Mouse (Mus musculus): ENCODE results near the gene Pitpnc1. TPM values are rescaled to one million over a fixed set of nuclear protein-coding genes. Genes with fewer than 3 reads are reported as not detected.

Gene Pitpnc1
- total and polyA plus RNA-seq, 2 experiments from 2014 or later, result 27.9 to 29.2 TPM

DNA sequence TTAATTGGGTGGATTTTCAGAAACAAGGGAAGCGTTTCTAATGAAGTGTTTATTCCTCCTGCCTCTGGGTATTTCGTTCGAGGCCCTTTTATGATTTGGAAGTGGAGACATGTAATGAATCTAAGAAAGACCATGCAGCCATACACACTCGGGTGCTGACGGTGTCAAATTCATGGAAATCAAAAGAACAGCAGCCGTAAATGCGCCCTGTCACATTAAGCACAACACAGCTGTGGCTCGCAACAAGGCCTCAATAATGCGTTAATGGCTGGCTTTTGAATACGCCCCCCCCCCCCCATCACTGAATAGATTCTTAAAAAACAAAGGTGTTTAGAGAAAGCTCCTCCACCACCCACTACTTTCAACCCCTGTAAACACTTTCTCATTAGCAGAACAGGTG lies 240.4 kb downstream of the Pitpnc1 start:
- peaks cover 22% of the 10 kb centered on the region for H3K36me3 ChIP-seq (replicated peaks; ENCODE audit: control insufficient read depth, insufficient read depth, low read length)
- H3K4me3 ChIP-seq (ENCODE audit: low read depth, low read length), result no peak overlapping the region
- DNase-seq (ENCODE audit: low spot score), result no peak
- H3K27me3 ChIP-seq (ENCODE audit: control insufficient read depth, insufficient read depth, low read length), result no peaks in the 10 kb centered on the region
- H3K4me1 ChIP-seq (ENCODE audit: control insufficient read depth, insufficient read depth), result no peaks in the 10 kb centered on the region
- H3K9me3 ChIP-seq (replicated peaks; ENCODE audit: control insufficient read depth, low read length), result no peaks in the 10 kb centered on the region
- 83% methylated on average over 10 of the region's 10 CpGs for WGBS
- ATAC-seq (ENCODE audit: insufficient read depth, low read depth), result no peak
- H3K4me2 ChIP-seq (ENCODE audit: low read depth, low read length), result no peak overlapping the region
- H3K27ac ChIP-seq (ENCODE audit: low read depth), result no peak overlapping the region
- H3K9ac ChIP-seq (replicated peaks; ENCODE audit: low read depth, low read length), result no peak overlapping the region
- TF ChIP-seq CTCF (IDR thresholded peaks at IDR 0.05; ENCODE audit: low read depth), result no peak
- no peak for TF ChIP-seq EP300 (IDR thresholded peaks at IDR 0.05; ENCODE audit: low read depth)

GRCm38 (mm10) chr11:107226431-107226830 lies 244.1 kb downstream of the Pitpnc1 start:
- H3K27ac ChIP-seq (ENCODE audit: low read depth), result peak overlapping the region; percentile 88
- no peak for ATAC-seq (ENCODE audit: insufficient read depth, low read depth)
- H3K4me3 ChIP-seq (ENCODE audit: low read depth, low read length), result no peak overlapping the region
- peaks cover 2% of the 10 kb centered on the region for H3K36me3 ChIP-seq (replicated peaks; ENCODE audit: control insufficient read depth, insufficient read depth, low read length)
- no peak overlapping the region for H3K9ac ChIP-seq (replicated peaks; ENCODE audit: low read depth, low read length)
- no peak for DNase-seq (ENCODE audit: low spot score)
- H3K4me1 ChIP-seq (ENCODE audit: control insufficient read depth, insufficient read depth), result peaks cover 20% of the 10 kb centered on the region
- no peak overlapping the region for H3K4me2 ChIP-seq (ENCODE audit: low read depth, low read length)
- H3K27me3 ChIP-seq (ENCODE audit: control insufficient read depth, insufficient read depth, low read length), result no peaks in the 10 kb centered on the region
- 92% methylated on average over 1 of the region's 1 CpGs for WGBS
- H3K9me3 ChIP-seq (replicated peaks; ENCODE audit: control insufficient read depth, low read length), result no peaks in the 10 kb centered on the region
- TF ChIP-seq CTCF (IDR thresholded peaks at IDR 0.05; ENCODE audit: low read depth) (no peak), EP300 (IDR thresholded peaks at IDR 0.05; ENCODE audit: low read depth) (no peak)

DNA sequence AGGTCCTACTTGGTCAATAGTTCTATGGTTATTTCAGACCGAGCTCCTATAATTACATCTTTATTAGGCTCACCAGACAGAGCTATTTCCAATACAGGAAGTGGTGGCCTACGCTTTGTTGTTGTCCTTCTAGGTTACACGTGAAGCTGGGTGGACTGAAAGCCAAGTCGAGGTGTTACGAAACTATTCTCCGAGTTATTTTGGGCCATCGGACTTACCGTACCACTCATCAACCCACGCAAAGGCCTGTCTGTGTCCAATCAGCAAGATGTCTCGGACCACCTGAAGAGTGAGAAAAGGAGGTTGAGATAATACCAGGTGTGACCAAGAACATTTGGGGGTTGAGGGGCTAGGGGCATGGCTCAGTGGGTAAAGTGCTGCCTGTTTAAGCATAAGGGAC lies 244.5 kb downstream of the Pitpnc1 start:
- WGBS, result 42% methylated on average over 10 of the region's 10 CpGs
- peak; percentile 45; the same call in 1 of the 2 replicates for ATAC-seq (ENCODE audit: insufficient read depth, low read depth)

DNA sequence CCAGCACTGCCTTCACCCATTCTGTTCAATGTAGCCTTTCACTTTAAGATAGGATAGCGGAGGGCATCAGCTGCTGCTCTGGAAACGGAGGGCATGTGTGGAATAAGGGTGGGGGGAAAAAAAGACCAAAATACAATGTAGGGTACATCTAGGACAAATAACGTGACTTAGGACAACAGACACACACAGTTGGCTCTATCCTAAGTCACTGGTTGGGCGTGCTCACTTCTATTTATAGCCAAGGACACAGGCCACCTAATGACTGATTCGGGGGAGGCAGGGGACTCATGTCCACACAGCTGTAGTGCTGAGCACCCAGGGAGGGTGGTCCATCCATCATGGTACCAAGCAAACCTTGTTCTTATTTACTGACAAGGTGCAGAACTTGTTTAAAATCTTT lies 245.2 kb downstream of the Pitpnc1 start:
- Histone ChIP-seq H3K4me1 (ENCODE audit: control insufficient read depth, insufficient read depth) (peaks cover 20% of the 10 kb centered on the region), H3K4me2 (ENCODE audit: low read depth, low read length) (no peak overlapping the region), H3K9me3 (replicated peaks; ENCODE audit: control insufficient read depth, low read length) (no peaks in the 10 kb centered on the region), H3K4me3 (ENCODE audit: low read depth, low read length) (no peak overlapping the region), H3K36me3 (replicated peaks; ENCODE audit: control insufficient read depth, insufficient read depth, low read length) (no peaks in the 10 kb centered on the region; the same call in none of the 2 replicates), H3K27me3 (ENCODE audit: control insufficient read depth, insufficient read depth, low read length) (no peaks in the 10 kb centered on the region), H3K9ac (replicated peaks; ENCODE audit: low read depth, low read length) (no peak overlapping the region), H3K27ac (ENCODE audit: low read depth) (peak overlapping the region; percentile 88)
- DNase-seq (ENCODE audit: low spot score) (peak; percentile 86), ATAC-seq (ENCODE audit: insufficient read depth, low read depth) (peak; percentile 92)
- WGBS, result 33% methylated on average over 5 of the region's 5 CpGs
- TF ChIP-seq CTCF (IDR thresholded peaks at IDR 0.05; ENCODE audit: low read depth) (no peak), EP300 (IDR thresholded peaks at IDR 0.05; ENCODE audit: low read depth) (peak; percentile 63; the same call in 1 of the 2 replicates)

More for the DNA sequence above, 244.5 kb downstream of the Pitpnc1 start:
- Histone ChIP-seq H3K27ac (ENCODE audit: low read depth) (peak overlapping the region; percentile 88), H3K9me3 (replicated peaks; ENCODE audit: control insufficient read depth, low read length) (no peaks in the 10 kb centered on the region), H3K27me3 (ENCODE audit: control insufficient read depth, insufficient read depth, low read length) (no peaks in the 10 kb centered on the region), H3K9ac (replicated peaks; ENCODE audit: low read depth, low read length) (no peak overlapping the region), H3K4me3 (ENCODE audit: low read depth, low read length) (no peak overlapping the region), H3K4me1 (ENCODE audit: control insufficient read depth, insufficient read depth) (peaks cover 20% of the 10 kb centered on the region), H3K36me3 (replicated peaks; ENCODE audit: control insufficient read depth, insufficient read depth, low read length) (no peaks in the 10 kb centered on the region; the same call in none of the 2 replicates), H3K4me2 (ENCODE audit: low read depth, low read length) (no peak overlapping the region)
- TF ChIP-seq EP300 (IDR thresholded peaks at IDR 0.05; ENCODE audit: low read depth) (no peak), CTCF (IDR thresholded peaks at IDR 0.05; ENCODE audit: low read depth) (no peak)
- DNase-seq (ENCODE audit: low spot score), result peak; percentile 57

GRCm38 (mm10) chr11:107223667-107224214 lies 246.8 kb downstream of the Pitpnc1 start:
- H3K27me3 ChIP-seq (ENCODE audit: control insufficient read depth, insufficient read depth, low read length), result no peaks in the 10 kb centered on the region
- H3K9ac ChIP-seq (replicated peaks; ENCODE audit: low read depth, low read length), result no peak overlapping the region
- H3K4me3 ChIP-seq (ENCODE audit: low read depth, low read length), result no peak overlapping the region
- no peak for TF ChIP-seq CTCF (IDR thresholded peaks at IDR 0.05; ENCODE audit: low read depth)
- TF ChIP-seq EP300 (IDR thresholded peaks at IDR 0.05; ENCODE audit: low read depth), result no peak
- no peak overlapping the region for H3K27ac ChIP-seq (ENCODE audit: low read depth)
- DNase-seq (ENCODE audit: low spot score) (no peak), ATAC-seq (ENCODE audit: insufficient read depth, low read depth) (no peak)
- 71% methylated on average over 8 of the region's 8 CpGs for WGBS
- H3K9me3 ChIP-seq (replicated peaks; ENCODE audit: control insufficient read depth, low read length), result no peaks in the 10 kb centered on the region
- H3K36me3 ChIP-seq (replicated peaks; ENCODE audit: control insufficient read depth, insufficient read depth, low read length), result no peaks in the 10 kb centered on the region; the same call in none of the 2 replicates
- peaks cover 20% of the 10 kb centered on the region for H3K4me1 ChIP-seq (ENCODE audit: control insufficient read depth, insufficient read depth)
- no peak overlapping the region for H3K4me2 ChIP-seq (ENCODE audit: low read depth, low read length)

DNA sequence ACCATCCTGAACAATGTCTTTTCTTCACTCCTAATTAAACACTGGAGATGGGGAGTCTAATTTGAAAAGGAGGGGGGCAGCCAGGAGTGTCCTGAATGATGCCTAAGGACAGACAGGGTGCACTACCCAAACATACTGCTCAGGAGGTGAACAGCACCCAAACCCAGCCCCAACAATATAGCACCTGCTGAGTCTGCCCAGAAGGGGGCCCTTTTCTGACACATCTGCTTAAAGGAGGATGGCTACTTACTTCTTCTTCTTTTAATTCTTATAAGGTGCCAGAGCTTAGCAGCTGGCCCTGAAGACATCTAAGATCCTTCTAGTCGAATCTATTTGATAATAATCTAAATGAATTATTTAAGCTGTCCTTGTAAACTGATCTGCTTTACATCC lies 247.3 kb downstream of the Pitpnc1 start:
- TF ChIP-seq EP300 (IDR thresholded peaks at IDR 0.05; ENCODE audit: low read depth), result no peak
- no peak for TF ChIP-seq CTCF (IDR thresholded peaks at IDR 0.05; ENCODE audit: low read depth)
- H3K9me3 ChIP-seq (replicated peaks; ENCODE audit: control insufficient read depth, low read length), result no peaks in the 10 kb centered on the region
- ATAC-seq (ENCODE audit: insufficient read depth, low read depth) (no peak), DNase-seq (ENCODE audit: low spot score) (no peak)
- H3K36me3 ChIP-seq (replicated peaks; ENCODE audit: control insufficient read depth, insufficient read depth, low read length), result no peaks in the 10 kb centered on the region; the same call in 1 of the 2 replicates
- peaks cover 20% of the 10 kb centered on the region for H3K4me1 ChIP-seq (ENCODE audit: control insufficient read depth, insufficient read depth)
- H3K9ac ChIP-seq (replicated peaks; ENCODE audit: low read depth, low read length), result no peak overlapping the region
- H3K27ac ChIP-seq (ENCODE audit: low read depth), result peak overlapping the region; percentile 33
- H3K4me2 ChIP-seq (ENCODE audit: low read depth, low read length), result no peak overlapping the region
- no peaks in the 10 kb centered on the region for H3K27me3 ChIP-seq (ENCODE audit: control insufficient read depth, insufficient read depth, low read length)
- H3K4me3 ChIP-seq (ENCODE audit: low read depth, low read length), result no peak overlapping the region
- 62% methylated on average over 1 of the region's 1 CpGs for WGBS
